Mouse (Mus musculus): ENCODE measurements around the gene Cited4. TPM values are rescaled to one million over a fixed set of nuclear protein-coding genes. Genes with fewer than 3 reads are reported as not detected.

Cited4 gene
- total and polyA plus RNA-seq, 3 experiments: 11.3 to 124 (median 18.3) TPM

GRCm38 (mm10) chr4:120680953-120681352, 14.6 kb downstream of the Cited4 start:
- no peak for DNase-seq

DNA sequence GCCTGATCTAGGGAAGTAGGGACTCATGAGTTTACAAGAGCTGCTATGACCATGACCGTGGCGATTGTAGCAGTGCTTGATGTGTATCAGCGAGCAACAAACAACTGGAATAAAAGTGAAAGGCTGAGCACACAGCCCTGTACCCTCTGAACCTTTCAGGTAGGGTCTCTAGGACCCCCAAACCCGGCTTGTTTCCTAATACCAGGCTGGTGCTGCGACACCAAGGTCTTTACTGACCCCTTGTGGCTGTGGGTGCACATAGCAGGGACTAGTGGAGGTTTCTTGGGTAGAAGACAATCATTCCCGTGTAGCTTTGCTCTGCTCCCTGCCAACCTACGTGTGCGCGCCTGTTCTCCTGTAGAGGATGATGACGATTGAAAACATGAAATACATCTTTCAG, 15.8 kb downstream of the Cited4 start:
- peak; percentile 42 for DNase-seq

DNA sequence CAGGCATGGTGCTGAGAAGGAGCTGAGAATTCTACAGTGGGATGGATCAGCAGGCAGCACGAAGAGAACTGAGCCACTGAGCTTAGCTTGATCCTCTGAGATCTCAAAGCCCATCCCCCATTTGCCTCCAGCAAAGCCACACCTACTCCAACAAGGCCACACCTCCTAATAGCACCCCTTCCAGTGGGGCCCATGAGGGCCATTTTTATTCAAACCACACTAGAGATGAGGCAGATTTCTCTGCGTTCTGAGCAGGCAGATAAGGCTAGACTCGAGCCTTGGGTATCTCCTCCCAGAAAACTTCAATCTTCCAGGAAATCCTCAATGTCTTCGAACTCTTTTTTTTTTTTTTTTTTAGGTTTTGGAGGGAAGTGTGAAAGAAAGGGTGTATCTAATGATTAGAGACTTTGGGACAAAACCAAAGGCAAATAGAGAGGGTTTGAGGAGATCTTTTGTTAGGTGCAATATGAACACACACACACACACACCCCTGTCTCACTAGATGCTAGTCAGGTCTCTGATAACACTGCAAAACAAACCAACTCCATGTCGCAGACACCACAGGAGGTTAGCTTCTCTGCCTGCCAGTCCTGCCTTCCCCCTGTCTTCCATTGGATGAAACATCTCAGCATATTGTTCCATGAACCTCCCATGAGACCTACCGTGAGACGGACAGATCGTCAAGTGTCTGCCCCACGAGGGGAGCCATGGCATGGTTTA, 17.1 kb downstream of the Cited4 start:
- DNase-seq: no peak

DNA sequence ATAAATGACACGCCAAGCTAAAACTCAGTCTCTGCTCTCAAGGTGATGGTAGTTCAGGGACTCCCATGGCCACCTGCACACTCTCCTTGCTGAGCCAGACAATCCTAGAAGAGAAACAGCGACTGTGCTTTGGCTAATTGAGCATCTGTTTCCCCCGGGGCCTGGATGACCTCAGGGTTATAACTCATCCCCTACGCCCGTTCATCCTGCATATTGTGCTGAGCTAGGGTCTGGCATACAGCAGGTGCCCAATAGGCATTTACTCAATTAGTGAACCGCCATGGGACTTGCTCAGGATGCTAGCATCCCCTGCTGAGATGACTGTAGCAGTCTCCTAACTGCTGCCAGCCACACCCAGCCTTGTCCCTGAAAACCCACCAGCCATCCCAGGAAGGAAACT, 20.9 kb downstream of the Cited4 start:
- DNase-seq: no peak

DNA sequence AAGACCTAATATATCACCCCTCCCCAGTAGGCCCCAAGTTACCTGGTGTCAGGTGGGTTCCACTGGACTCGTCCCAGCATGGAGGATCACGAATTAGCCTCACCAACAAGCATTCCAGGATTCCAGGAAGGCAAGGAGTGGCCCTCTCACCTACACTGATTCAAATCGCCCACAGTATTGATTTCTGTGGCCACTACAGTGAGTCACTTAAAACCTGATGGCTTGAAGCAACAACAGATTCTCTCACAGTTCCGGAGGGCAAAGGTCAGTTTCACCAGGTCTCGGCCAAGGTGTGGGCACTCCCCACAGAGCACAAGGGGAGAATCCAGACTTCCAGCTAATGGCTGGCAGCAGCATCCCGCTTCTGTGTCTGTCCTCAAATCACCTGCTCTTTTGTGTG, 22.9 kb downstream of the Cited4 start:
- DNase-seq: no peak

- peak; percentile 68 for DNase-seq
Measured at GRCm38 (mm10) chr4:120692717-120693116, 26.3 kb downstream of the Cited4 start.

- no peak for DNase-seq
Measured at GRCm38 (mm10) chr4:120697353-120697752, 31.0 kb downstream of the Cited4 start.

GRCm38 (mm10) chr4:120697799-120698484, 31.6 kb downstream of the Cited4 start:
- no peak for DNase-seq

DNA sequence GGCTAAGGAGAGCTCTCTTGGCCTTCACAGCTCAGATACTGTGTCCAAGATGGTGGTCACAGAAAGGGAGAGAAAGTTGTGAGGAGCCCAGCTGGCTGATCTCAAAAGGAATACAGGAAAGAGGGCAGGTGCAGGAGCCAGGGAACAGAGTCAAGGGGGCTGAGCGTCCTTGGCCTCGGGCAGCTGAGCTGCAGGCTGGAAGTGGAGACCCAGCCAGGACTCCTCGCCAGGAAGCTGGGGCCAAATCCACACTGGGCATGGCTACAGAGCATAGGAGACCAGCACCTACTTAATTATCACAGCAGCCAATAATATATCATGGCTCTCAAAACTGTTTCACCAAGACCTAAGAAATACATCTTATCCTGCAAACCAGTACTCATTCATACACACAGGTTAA, 34.8 kb downstream of the Cited4 start:
- no peak for DNase-seq

DNA sequence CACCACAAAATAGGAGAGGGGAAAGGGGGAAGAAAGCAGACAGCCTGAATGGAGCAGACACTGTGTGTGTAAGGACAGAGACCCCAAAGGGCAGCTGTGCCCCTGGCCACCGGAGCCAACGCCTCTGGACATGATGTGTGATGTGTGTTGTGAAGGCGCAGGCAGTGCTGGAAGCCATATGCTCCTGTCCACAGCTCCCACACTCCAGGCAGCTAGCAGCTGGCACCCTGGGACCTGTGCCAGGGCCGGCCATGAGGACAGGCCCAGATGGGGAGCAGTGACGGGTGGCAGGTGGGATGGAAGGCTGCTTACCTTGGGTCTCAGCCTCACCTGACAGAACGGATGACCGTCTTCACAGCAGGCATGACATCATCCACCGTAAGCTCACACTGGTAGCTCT, 35.7 kb downstream of the Cited4 start:
- DNase-seq: no peak

GRCm38 (mm10) chr4:120702511-120702910, 36.1 kb downstream of the Cited4 start:
- DNase-seq: no peak

DNA sequence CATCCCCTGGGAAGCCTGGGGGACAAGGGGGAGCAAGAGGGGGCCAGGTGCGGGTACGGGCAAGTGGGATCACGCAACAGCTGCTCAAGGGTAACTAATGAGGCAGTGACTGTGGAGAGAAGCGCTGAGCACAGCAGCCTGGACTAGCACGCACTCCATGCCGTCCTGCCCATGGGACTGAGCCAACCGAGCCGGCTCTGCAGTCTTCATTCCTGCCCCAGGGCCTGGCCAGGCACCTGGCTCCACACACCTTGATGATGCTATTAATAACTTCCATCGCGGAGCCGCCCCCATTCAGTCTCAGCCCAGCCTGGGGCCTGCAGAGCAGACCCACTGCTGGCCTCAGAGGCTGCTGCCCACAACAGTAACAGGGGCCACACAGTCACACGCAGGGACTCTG, 45.9 kb downstream of the Cited4 start:
- no peak for DNase-seq

DNA sequence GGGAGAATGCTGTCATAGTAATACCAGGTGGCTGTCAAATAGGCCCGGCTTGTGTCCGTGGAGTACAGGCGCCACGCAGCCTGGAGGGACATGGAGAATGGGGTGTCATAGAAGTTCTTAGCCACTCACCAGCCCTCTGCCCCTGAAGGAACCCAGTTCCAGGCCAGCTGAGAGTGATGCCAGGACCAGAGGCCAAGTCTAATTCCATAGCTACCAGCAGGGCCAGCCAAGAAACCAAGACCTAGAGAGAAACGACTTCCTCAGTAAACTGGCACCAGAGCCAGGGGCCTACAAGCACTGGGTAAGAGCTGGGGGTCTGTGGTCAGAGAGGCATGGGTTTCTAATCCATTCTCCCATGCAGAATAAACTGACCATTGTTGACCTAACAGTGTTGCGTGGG, 46.6 kb downstream of the Cited4 start:
- no peak for DNase-seq

DNA sequence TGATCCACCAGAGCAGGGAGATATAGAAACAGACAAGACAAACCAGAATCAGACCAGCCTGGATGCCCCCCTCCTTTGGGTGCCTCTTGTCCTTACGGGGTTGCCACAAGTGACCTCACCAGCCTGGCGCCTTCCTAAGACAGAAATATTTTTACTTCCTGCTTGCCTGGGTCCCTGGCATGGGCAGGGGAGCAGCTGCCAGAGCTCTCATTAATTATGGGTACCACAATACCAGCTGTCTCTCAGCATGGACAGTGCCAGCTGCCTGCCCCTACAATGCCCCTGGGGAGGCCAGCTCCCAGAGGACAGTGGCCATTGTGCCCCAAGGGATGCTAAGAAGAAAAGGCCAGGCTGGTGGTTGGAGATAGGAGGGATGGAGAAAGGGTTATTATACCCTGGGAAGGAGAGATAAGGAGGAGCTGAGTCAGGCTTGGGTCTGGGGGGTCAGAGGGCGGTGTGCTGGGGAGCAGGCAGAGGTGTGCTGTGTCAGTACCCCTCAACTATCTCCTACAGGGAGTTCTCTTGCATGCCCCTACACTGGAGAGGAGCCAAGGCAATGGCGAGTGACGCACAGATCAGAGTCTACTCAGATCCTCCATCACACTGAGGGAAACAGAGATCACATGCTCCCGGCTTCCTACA, 47.6 kb downstream of the Cited4 start:
- no peak for DNase-seq

DNA sequence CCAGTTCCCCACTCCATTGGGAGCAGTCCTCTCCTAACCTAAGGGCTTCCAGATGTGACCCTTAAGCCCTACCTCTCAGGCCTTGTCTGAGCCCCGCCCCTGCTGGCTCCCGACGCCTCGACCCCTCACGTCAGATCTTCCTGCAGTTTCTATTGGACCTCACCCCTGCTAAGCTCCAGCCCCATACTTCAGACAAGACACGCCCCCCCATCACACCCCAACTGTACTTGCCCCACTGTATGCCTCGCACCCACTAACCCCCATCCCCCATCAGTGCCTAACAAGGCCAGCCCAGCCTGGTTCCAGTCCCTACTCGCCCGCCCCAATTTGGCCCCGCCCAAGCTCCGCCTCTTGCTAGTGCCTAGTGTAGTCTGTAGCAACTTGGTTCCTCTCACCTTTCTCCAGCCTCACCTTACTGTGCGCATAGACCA, 49.8 kb downstream of the Cited4 start:
- DNase-seq: peak; percentile 83

DNA sequence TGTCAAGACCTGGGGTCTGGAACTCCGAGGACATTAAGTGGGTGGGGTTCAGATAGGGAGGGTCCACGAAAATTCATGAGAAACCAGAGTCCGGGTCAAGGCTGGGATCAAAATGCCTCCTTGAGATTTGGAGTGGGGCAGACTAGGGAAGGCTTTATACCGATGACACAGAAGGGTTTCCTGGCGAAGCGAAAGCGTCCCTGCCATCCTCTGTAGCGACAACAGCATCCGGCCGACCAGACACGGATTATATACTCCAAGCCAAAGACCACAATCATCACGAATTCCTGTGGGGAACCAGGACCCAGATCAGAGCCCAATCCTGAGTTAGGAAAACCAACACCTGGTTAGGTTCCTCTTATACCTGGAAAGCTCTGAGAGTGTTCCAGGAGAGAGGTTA, 50.4 kb downstream of the Cited4 start:
- DNase-seq: no peak

Other genes with a start within 250 kb of the Cited4 start
- under 1 TPM; 0.14 to 0.17 TPM for gene Slfnl1, start 134.3 kb upstream of the Cited4 start, total RNA-seq (2021)
- gene Slfnl1, start 134.3 kb upstream of the Cited4 start, polyA plus RNA-seq (2012; rRNA removed): 0.06 and 0.07 TPM in 2 replicates
- 10 to 100 TPM; 29.5 to 39.8 TPM for gene Ctps, start 96.3 kb upstream of the Cited4 start, total RNA-seq (2021)
- 3.3 and 4.4 TPM in 2 replicates for gene Ctps, start 96.3 kb upstream of the Cited4 start, polyA plus RNA-seq (2012; rRNA removed)
- not detected for gene Gm8439, start 77.8 kb upstream of the Cited4 start, total RNA-seq (2021)
- gene Gm8439, start 77.8 kb upstream of the Cited4 start, polyA plus RNA-seq (2012; rRNA removed): not detected in 2 replicates
- 1 to 10 TPM; 1.5 to 2.5 TPM for gene Kcnq4, start 82.0 kb downstream of the Cited4 start, total RNA-seq (2021)
- gene Kcnq4, start 82.0 kb downstream of the Cited4 start, polyA plus RNA-seq (2012; rRNA removed): 4.1 and 5.4 TPM in 2 replicates
- gene Nfyc, start 165.0 kb downstream of the Cited4 start, total RNA-seq (2021): 10 to 100 TPM; 43.0 to 59.0 TPM
- 169 and 171 TPM in 2 replicates for gene Nfyc, start 165.0 kb downstream of the Cited4 start, polyA plus RNA-seq (2012; rRNA removed)
- 10 to 100 TPM in 1 of 2 experiments, 1 to 10 TPM in 1; 5.8 to 11.0 TPM for gene Rims3, start 188.2 kb downstream of the Cited4 start, total RNA-seq (2021)
- 6.9 and 7.3 TPM in 2 replicates for gene Rims3, start 188.2 kb downstream of the Cited4 start, polyA plus RNA-seq (2012; rRNA removed)

All from adrenal gland, adult 2 months (tissue).